Mouse (Mus musculus): ENCODE data around the gene Adgrg7.

Gene Adgrg7

DNA sequence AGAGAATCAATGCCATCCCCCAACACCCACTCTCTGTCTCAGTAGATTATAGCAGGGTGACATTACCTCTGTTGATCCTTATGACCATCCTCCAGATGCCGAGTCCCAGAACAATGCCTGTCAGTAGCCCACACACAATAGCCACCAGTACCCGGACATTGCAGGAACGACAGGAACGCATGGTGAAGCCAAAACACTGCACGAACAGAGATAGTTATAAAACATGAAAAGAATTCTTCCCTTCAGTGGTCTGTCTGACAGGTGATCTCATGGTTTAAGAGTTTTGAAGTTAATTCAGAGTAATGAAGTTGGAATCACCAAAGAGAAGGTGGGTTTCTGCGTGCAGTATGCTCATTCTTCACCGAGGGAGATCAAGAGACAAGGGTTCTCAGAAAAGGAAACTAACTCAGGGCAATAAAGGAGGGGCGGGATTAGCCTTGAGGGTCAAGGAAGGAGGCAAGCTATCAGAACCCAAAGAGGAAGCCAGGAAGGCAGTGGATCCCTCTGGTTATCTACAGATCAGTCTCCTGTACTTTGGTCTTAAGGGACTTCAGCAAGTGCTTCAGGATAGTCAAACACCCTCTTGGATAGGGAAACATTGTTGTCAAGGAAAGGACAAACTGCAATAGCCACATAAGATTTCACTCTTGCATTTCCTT is at the start of gene Adgrg7:
TSS of gene Adgrg7 (minus strand) at position 375 of the 659 bp plus-strand sequence.
- DNase-seq (ENCODE audit: low read depth, low spot score): no peak

- DNase-seq (ENCODE audit: low read depth, low spot score): no peak
These were observed 47.3 kb upstream of the Adgrg7 start for GRCm38 (mm10) chr16:56842988-56843387.

GRCm38 (mm10) chr16:56833312-56833711 is 37.7 kb upstream of the Adgrg7 start:
- no peak for DNase-seq (ENCODE audit: low read depth, low spot score)

- DNase-seq (ENCODE audit: low read depth, low spot score): no peak
These were observed 36.3 kb upstream of the Adgrg7 start for GRCm38 (mm10) chr16:56831986-56832385.

- DNase-seq (ENCODE audit: low read depth, low spot score): no peak
These were observed 5.9 kb upstream of the Adgrg7 start for GRCm38 (mm10) chr16:56801370-56802109.

DNA sequence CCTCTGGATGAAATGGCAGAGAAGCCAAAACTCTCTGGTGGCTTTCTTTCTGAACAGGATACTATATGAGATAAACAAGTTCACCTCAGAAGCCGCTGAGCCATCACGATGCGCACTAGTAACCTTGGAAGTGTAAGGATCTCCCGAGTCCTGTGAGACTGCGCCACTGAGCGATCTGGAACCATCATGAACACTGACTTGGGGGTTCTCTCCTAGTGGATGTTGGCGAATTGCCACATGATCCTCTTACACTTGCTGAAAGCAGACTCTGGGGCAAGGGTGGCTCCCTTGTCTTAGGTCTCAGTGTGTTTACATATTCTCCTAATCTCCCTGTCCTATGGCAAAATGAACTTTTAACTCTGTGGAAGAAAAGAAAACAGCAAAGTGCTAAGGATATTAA is 5.3 kb upstream of the Adgrg7 start:
- peak; percentile 25 for DNase-seq (ENCODE audit: low read depth, low spot score)

GRCm38 (mm10) chr16:56800469-56800868 is 4.8 kb upstream of the Adgrg7 start:
- DNase-seq (ENCODE audit: low read depth, low spot score): peak; percentile 73

DNA sequence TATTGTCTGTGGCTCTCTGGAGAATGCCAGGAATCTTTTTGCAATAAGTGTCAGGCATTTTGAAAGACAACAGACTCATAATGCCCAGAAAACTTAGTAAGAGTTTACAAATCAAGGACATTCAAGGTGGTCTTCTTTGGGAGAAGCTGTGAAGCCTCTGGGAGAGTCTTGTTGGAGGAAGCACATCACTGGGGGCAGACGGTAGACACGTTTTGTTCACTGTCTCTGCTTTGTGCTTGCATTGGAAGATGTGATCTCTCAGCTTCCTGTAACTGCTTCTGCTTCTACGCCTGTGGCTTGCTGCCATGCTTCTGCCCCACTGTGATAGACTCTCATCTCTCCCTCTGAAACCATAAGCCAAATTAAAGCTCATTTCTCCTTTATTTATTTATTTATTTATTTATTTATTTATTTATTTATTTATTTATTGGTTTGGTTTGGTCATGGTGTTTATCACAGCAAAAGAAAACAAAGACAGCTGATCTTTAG is 3.9 kb upstream of the Adgrg7 start:
- peak; percentile 66 for DNase-seq (ENCODE audit: low read depth, low spot score)

- no peak for DNase-seq (ENCODE audit: low read depth, low spot score)
These were observed 3.2 kb upstream of the Adgrg7 start for GRCm38 (mm10) chr16:56798873-56799272.

GRCm38 (mm10) chr16:56794383-56795144 is 1.1 kb downstream of the Adgrg7 start:
- DNase-seq (ENCODE audit: low read depth, low spot score): no peak

DNA sequence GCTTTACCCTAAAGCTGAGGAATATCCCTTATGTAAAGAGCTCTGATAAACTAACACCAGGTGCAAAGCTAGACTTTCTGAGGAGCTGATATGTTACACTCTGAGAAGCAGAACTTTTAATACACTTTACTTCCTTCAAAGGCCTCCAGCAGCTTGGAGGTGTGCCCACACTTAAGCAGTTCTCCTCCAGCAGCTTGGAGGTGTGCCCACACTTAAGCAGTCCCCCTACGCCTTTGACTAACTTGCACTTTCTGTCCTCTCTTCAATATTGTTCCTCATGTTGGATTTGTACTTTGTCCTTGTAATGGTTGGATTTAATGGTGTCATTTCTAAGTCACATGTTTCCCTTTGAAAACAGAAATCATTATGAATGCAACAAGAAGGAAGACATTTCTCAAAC is 1.9 kb downstream of the Adgrg7 start:
- no peak for DNase-seq (ENCODE audit: low read depth, low spot score)

- no peak for DNase-seq (ENCODE audit: low read depth, low spot score)
These were observed 9.7 kb downstream of the Adgrg7 start for GRCm38 (mm10) chr16:56785943-56786342.

DNA sequence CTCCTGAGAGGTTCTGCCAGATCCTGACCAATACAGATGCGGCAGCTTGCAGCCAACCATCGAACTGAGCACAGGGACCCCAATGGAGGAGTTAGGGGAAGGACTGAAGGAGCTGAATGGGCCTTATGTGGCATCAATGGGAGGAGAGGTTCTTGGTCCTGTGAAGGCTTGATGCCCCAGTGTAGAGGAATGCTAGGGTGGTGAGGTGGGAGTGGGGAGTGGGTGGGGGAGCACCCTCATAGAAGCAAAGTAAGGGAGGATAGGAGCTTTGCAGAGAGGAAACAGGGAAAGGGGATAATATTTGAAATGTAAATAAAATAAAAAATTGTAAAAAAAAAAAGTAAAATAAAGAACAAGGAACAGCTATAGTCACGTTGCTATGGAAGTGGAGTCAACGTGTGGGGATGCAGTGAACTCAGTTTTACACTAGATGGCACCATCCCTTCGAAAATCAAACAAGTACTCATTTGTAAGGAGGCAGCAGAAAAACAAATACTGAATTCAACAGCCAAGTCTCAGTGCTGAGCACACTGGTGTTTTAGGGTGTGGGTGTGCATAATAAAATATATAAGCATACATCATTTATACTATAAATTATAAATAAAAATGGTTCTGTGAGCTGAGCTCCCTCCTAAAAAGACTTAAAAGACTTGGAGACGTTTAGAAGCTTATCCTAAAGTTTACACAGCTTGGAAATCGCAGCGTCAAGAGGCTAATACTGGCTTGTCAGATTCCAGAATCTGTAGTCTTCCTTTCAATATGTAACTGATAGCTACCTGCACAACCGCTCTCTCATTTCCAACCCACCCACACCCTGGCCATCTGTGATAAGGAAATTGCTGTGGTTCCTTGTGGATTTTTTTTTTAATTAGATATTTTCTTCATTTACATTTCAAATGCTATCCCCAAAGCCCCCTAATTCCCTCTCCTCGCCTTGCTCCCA is 24.2 kb downstream of the Adgrg7 start:
- DNase-seq (ENCODE audit: low read depth, low spot score): peak; percentile 66

DNA sequence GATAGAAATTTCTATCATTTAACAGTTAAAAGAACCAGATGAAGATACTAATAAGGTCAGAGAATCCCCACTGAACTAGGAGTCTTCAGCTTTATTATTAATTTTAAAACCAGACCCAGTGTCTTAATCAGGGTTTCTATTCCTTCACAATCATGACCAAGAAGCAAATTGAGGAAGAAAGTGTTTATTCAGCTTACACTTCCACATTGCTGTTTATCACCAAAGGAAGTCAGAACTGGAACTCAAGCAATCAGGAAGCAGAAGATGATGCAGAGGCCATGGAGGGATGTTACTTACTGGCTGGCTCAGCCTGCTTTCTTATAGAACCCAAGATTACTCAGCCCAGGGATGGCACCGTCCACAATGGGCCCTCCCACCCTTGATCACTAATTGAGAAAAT is 66.6 kb downstream of the Adgrg7 start:
- DNase-seq (ENCODE audit: low read depth, low spot score): no peak

- DNase-seq (ENCODE audit: low read depth, low spot score): no peak
These were observed 70.7 kb downstream of the Adgrg7 start for GRCm38 (mm10) chr16:56724927-56725326.

DNA sequence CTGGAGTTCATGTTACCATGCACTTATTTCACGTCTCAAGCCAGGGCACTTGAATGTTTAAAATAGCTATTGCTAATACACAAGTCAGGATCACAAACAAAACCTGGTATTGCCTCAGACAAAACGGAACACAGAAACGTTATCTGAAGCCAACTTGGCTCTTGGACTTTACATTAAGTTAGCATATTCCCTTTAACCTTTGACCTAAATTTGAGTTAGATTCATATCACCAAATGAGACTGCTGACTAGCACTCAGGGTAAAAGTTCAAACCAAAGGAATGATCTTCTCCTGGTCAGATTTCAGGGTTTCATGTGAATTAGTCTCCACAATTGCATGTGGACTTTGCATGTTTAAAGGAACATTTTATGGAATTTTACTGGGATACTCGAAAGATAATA is 73.3 kb downstream of the Adgrg7 start:
- DNase-seq (ENCODE audit: low read depth, low spot score): no peak

GRCm38 (mm10) chr16:56719031-56719430 is 76.6 kb downstream of the Adgrg7 start:
- DNase-seq (ENCODE audit: low read depth, low spot score): no peak

DNA sequence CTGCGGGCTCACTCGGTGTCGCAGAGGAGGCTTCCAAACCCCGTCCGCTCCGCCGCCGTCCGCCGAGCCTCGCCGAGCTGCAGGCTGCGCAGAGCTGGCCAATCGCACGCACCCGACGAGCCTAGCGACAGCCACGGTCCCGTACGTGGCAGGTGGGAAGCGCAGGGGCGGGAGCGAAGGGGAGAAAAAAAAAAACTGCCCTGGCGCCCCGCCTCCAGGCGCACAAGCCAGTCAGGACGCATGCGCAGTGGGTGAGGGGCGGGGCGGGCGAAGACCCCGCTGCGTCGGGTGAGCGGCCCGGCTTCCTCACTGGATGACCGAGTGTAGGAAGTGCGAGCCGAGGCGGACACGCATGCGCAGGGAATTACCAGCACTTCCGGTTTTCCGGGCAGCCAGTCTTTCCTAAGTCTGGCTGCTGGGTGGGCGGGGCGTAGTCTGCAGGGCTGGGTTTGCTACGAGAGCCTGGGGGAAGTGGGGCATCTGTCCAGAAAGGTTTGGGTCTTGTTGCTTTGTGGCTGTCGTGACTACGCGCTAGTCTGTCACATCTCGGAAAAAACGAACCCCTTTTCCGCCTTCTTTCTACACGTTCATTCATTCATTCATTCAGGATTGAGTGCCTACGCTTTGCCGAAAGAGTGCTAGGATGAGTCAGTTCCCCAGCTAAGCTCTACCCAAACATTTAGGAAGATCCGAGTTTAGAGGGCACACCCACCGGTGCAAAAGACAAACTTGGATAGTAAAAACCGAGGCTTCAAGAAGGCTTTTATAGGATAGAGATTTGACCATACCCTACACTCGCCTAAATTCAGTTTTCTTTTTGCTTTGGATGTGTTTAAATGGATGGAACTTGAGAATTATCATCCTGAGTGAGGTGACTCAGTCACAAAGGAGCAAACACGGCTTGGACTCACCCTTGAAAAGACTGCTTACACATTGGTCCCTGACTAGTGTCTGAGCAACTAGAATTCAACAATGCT is 78.1 kb downstream of the Adgrg7 start, which contains the start of gene Tfg:
TSS of gene Tfg (minus strand) at position 227 of the 977 bp plus-strand sequence.
- DNase-seq (ENCODE audit: low read depth, low spot score): peak; percentile 99

DNA sequence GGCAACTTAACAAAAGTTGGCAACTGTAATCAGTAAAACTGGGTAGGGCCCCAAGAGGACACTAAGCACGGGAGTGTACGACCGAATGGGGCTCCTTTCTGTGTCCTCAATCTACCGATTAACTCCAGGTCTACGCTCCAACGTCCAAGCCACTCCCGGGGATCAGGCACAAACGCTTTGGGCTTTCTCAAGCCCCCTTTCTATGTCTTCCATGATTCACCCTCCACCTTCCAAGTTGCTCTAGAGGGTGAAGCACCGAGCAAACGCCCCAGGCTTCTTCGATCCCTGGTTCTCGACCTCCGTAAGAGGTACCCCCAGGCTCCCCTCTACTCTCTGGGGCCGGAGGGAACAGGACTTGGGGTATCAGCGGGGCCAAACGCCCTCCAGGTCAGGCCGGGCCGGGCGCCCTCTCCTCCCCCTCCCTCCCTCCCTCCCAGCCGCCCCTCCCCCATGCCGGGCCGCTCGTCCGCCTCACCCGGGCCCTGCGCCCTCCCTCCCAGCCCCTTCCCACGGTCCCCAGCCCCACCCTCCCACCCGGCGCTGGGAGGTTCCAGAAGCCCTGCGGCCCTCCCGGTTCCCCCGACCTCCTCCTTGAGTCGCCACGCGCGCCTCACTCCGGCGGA is 79.0 kb downstream of the Adgrg7 start:
- peak; percentile 78 for DNase-seq (ENCODE audit: low read depth, low spot score)

All from R1 (cell line).